Mouse (Mus musculus) brown adipose tissue, adult 24 weeks (tissue): ENCODE measurements around the gene Col2a1. TPM values are rescaled to one million over a fixed set of nuclear protein-coding genes. Genes with fewer than 3 reads are reported as not detected.

Experiments used
- H3K27ac ChIP-seq: fragments of 200-500 bp; replicated peaks from 2 replicates; pipeline ENCODE4 v1.5.1; 2012; ENCODE audit warnings: low read depth, mild to moderate bottlenecking, low read length
- H3K4me1 ChIP-seq: fragments of 200-500 bp; 2 replicates; pipeline ENCODE4 v1.6.1; 2012; ENCODE audit warnings: low read length, mixed read lengths; ENCODE audit not compliant: control insufficient read depth, insufficient read depth, insufficient read length
- H3K4me3 ChIP-seq: fragments of 200-500 bp; 2 replicates; pipeline ENCODE4 v1.5.1; 2012; ENCODE audit warnings: low read depth, mild to moderate bottlenecking, low read length, moderate library complexity; ENCODE audit not compliant: insufficient read depth
- polyA plus RNA-seq: library from polyadenylated mRNA; stranded (reverse); fragments of >200 nt; gene quantifications from 2 replicates; pipeline ENCODE4 v1.2.4, GENCODE M21; 2012; ENCODE audit not compliant: missing spikeins, insufficient read depth, insufficient read length

The Col2a1 gene
- polyA plus RNA-seq, 1 experiment = not detected

DNA sequence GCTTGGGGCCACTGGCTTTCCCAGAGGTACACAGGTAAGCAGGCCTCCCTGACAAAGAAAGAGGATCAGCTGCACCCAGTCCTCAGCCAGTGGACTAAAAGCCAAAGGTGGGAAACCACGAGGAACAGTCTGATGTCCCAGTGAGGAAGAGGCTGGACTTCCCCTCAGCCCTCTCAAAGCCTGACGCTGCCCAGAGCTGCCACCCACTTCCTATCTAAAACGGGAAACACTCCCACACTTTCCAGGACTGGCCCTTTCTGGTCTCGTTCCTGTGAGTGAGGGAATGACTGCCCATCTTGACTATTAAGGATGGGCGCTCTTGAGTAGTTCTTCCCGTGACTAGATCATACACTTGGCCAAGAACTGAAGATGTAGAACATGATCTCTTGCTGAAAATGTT, 76.7 kb downstream of the Col2a1 start:
- Histone ChIP-seq H3K27ac (no peak overlapping the region), H3K4me1 (no peaks in the 10 kb centered on the region), H3K4me3 (no peak overlapping the region)

- H3K4me3 ChIP-seq = no peak overlapping the region
- H3K4me1 ChIP-seq = no peaks in the 10 kb centered on the region
- H3K27ac ChIP-seq = no peak overlapping the region
Observed at GRCm38 (mm10) chr15:97927018-97927417, 77.5 kb downstream of the Col2a1 start.

Other genes with a start within 250 kb of the Col2a1 start
- gene Rapgef3, start 236.7 kb downstream of the Col2a1 start, polyA plus RNA-seq = 6.1 and 6.6 TPM in 2 replicates
- 70.5 and 79.9 TPM in 2 replicates for gene Slc48a1, start 226.2 kb downstream of the Col2a1 start, polyA plus RNA-seq
- gene Hdac7, start 160.2 kb downstream of the Col2a1 start, polyA plus RNA-seq = 10.0 and 10.2 TPM in 2 replicates
- 0.25 and 1.5 TPM in 2 replicates for gene Vdr, start 94.1 kb downstream of the Col2a1 start, polyA plus RNA-seq
- gene Tmem106c, start 40.5 kb downstream of the Col2a1 start, polyA plus RNA-seq = 19.7 and 33.2 TPM in 2 replicates
- 55.0 and 67.2 TPM in 2 replicates for gene Pfkm, start 87.9 kb upstream of the Col2a1 start, polyA plus RNA-seq
- 6.0 and 7.7 TPM in 2 replicates for gene Senp1, start 89.0 kb upstream of the Col2a1 start, polyA plus RNA-seq
- 31.3 and 32.9 TPM in 2 replicates for gene Asb8, start 160.9 kb upstream of the Col2a1 start, polyA plus RNA-seq
- gene Ccdc184, start 162.5 kb upstream of the Col2a1 start, polyA plus RNA-seq = not detected in 2 replicates
- not detected in 2 replicates for gene Olfr288, start 190.8 kb upstream of the Col2a1 start, polyA plus RNA-seq
- gene Gm44579, start 216.3 kb upstream of the Col2a1 start, polyA plus RNA-seq = not detected in 2 replicates
- gene Olfr287, start 216.4 kb upstream of the Col2a1 start, polyA plus RNA-seq = not detected in 2 replicates
- not detected in 2 replicates for gene Olfr286, start 229.8 kb upstream of the Col2a1 start, polyA plus RNA-seq